Mouse (Mus musculus) MEL (cell line): ENCODE data around the gene Ccdc59. TPM values are rescaled to one million over a fixed set of nuclear protein-coding genes. Genes with fewer than 3 reads are reported as not detected.

Source experiments
- DNase-seq: peaks from one replicate; pipeline ENCODE4 v3.0.0; 2011; ENCODE audit warnings: low read depth, low spot score
- H3K27ac ChIP-seq: 2 replicates; pipeline ENCODE4 v1.5.1; 2012; ENCODE audit warnings: low read depth, mild to moderate bottlenecking, control low read depth, low read length, moderate library complexity; ENCODE audit not compliant: control insufficient read depth
- H3K27me3 ChIP-seq, 2 experiments: fragments of 150-350 bp in 1 of 2; sonication (generic) in 1 of 2; 2 replicates each; pipeline ENCODE4 v1.6.1; 2012; ENCODE audit warnings: low read length in 2 of 2, mild to moderate bottlenecking in 2 of 2, improper control_type of control experiment in 1 of 2, moderate library complexity in 1 of 2; ENCODE audit not compliant: insufficient read depth in 2 of 2, control insufficient read depth in 1 of 2
- H3K36me3 ChIP-seq, 2 experiments: 2 replicates each; pipeline ENCODE4 v1.6.1; 2012 to 2014; ENCODE audit warnings: low read length in 2 of 2, improper control_type of control experiment in 1 of 2, inconsistent platforms in 1 of 2, mild to moderate bottlenecking in 1 of 2; ENCODE audit not compliant: insufficient read depth in 2 of 2, control insufficient read depth in 1 of 2
- H3K4me1 ChIP-seq, 2 experiments: fragments of 150-350 bp in 1 of 2; sonication (generic) in 1 of 2; 2 replicates each; pipeline ENCODE4 v1.6.1; 2012; ENCODE audit warnings: low read length in 2 of 2, improper control_type of control experiment in 1 of 2, mild to moderate bottlenecking in 1 of 2; ENCODE audit not compliant: insufficient read depth in 2 of 2, control insufficient read depth in 1 of 2
- H3K4me3 ChIP-seq, 2 experiments: fragments of 150-350 bp in 1 of 2; sonication (generic) in 1 of 2; 2 replicates each; pipeline ENCODE4 v1.5.1; 2012; ENCODE audit warnings: low read depth in 2 of 2, low read length in 2 of 2, mild to moderate bottlenecking in 2 of 2, moderate library complexity in 2 of 2, control low read depth in 1 of 2, improper control_type of control experiment in 1 of 2; ENCODE audit not compliant: control insufficient read depth in 1 of 2, insufficient read depth in 1 of 2
- H3K79me2 ChIP-seq: 2 replicates; pipeline ENCODE4 v1.6.1; 2012; ENCODE audit warnings: mild to moderate bottlenecking, low read length, moderate library complexity; ENCODE audit not compliant: control insufficient read depth, poor library complexity, insufficient read depth
- H3K9ac ChIP-seq: 2 replicates; pipeline ENCODE4 v1.6.1; 2012; ENCODE audit warnings: low read depth, mild to moderate bottlenecking, control low read depth, low read length, moderate library complexity; ENCODE audit not compliant: control insufficient read depth, poor library complexity, severe bottlenecking
- H3K9me3 ChIP-seq: fragments of 150-350 bp; sonication (generic); replicated peaks from 2 replicates; pipeline ENCODE4 v1.6.1; 2012; ENCODE audit warnings: mild to moderate bottlenecking, low read length, improper control_type of control experiment, moderate library complexity; ENCODE audit not compliant: insufficient read depth
- CTCF ChIP-seq, 3 experiments: IDR thresholded peaks in 2 of 3; conservative IDR thresholded peaks in 1 of 3; 2 replicates each; pipeline ENCODE4 v1.5.1; 2011 to 2012; ENCODE audit warnings: low read length in 3 of 3, low read depth in 2 of 3, mild to moderate bottlenecking in 2 of 3, improper control_type of control experiment in 1 of 3, inconsistent platforms in 1 of 3, mixed read lengths in 1 of 3, moderate library complexity in 1 of 3; ENCODE audit not compliant: control insufficient read depth in 1 of 3, insufficient read depth in 1 of 3, poor library complexity in 1 of 3, severe bottlenecking in 1 of 3
- GABPA ChIP-seq: IDR thresholded peaks from 2 replicates; pipeline ENCODE4 v1.6.1; 2012; ENCODE audit warnings: low read depth, mild to moderate bottlenecking, inconsistent platforms, low read length, improper control_type of control experiment, moderate library complexity
- RAD21 ChIP-seq: IDR thresholded peaks from 2 replicates; pipeline ENCODE4 v1.6.1; 2011; ENCODE audit warnings: mild to moderate bottlenecking, low read depth, low read length, improper control_type of control experiment
- SMC3 ChIP-seq: IDR thresholded peaks from 2 replicates; pipeline ENCODE4 v1.6.1; 2011; ENCODE audit warnings: low read depth, low read length, improper control_type of control experiment
- ZC3H11A ChIP-seq: IDR thresholded peaks from 2 replicates; pipeline ENCODE4 v1.6.1; 2012; ENCODE audit warnings: low read depth, mild to moderate bottlenecking, inconsistent platforms, low read length, improper control_type of control experiment
- polyA plus RNA-seq, 2 experiments: library from polyadenylated mRNA; stranded (reverse) in 1 of 2; unstranded in 1 of 2; fragments of >175 nt in 1 of 2; fragments of >200 nt in 1 of 2; gene quantifications; 2 replicates each; pipeline versions ENCODE4 v1.2.1 to v1.2.4; 2012; ENCODE audit warnings: low replicate concordance in 2 of 2, low read depth in 1 of 2; ENCODE audit not compliant: insufficient read length in 2 of 2, insufficient read depth in 1 of 2, missing spikeins in 1 of 2
- total RNA-seq: library from RNA; depleted of rRNA; stranded (reverse); fragments of 300-350 nt; gene quantifications from 2 replicates; pipeline ENCODE4 v1.2.3, GENCODE M21; 2012; rRNA removed

The Ccdc59 gene
- total and polyA plus RNA-seq, 3 experiments = 24.8 to 48.2 TPM; not detected in 1

DNA sequence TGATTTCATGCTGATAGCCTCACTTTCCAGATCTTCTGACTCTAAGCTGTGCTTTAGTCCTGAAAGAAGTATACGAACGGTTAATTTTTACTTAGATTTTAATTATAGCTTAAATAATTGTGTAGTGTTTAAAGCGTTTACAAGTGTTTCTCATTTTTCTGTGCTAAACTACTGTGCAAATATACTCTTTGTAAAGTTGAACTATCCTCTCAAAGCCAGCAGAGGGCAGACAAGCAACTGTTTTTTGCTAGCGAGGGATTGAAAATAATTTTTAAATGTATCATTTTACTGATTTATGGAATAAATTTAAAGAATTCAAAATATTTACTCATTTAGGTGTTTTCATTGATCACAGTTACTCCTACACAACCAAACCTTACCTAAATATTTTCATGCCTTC is 26.4 kb downstream of the Ccdc59 start:
- DNase-seq = peak; percentile 37
- Histone ChIP-seq H3K79me2 (no peaks in the 10 kb centered on the region), H3K4me3 (no peak overlapping the region), H3K36me3 (no peaks in the 10 kb centered on the region), H3K27me3 (no peaks in the 10 kb centered on the region), H3K27ac (no peak overlapping the region), H3K4me1 (no peaks in the 10 kb centered on the region), H3K9ac (no peak overlapping the region), H3K9me3 (no peaks in the 10 kb centered on the region)
- TF ChIP-seq SMC3 (peak; percentile 83), ZC3H11A (peak; percentile 55), GABPA (no peak), CTCF (IDR thresholded peaks at IDR 0.05 in 2 of 3, conservative IDR thresholded peaks at IDR 0.05 in 1 of 3; ENCODE audit: control insufficient read depth in 1 of 3, insufficient read depth in 1 of 3, low read depth in 2 of 3, low read length in 3 of 3, poor library complexity in 1 of 3, severe bottlenecking in 1 of 3) (peak in 2 of 3 experiments; percentile 16 to 72; a peak in 3 of 6 replicates), RAD21 (peak; percentile 74)

Other genes starting within 250 kb of the Ccdc59 start
- 8.9 and 9.4 TPM in 2 replicates for gene Mettl25, start 313 bp downstream of the Ccdc59 start, total RNA-seq
- 1 to 10 TPM in 1 of 2 experiments, not detected in 1; 5.6 TPM for gene Mettl25, start 313 bp downstream of the Ccdc59 start, polyA plus RNA-seq